Mouse (Mus musculus) lung, postnatal 0 days (tissue): ENCODE data around the gene Ngdn.

Experiments
- CTCF ChIP-seq: IDR thresholded peaks from 2 replicates; pipeline ENCODE4 v1.5.1; 2016; ENCODE audit warnings: antibody characterized with exemption, mild to moderate bottlenecking
- EP300 ChIP-seq: IDR thresholded peaks from 2 replicates; pipeline ENCODE4 v1.6.1; 2016; ENCODE audit warnings: antibody characterized with exemption, mild to moderate bottlenecking, control low read depth

DNA sequence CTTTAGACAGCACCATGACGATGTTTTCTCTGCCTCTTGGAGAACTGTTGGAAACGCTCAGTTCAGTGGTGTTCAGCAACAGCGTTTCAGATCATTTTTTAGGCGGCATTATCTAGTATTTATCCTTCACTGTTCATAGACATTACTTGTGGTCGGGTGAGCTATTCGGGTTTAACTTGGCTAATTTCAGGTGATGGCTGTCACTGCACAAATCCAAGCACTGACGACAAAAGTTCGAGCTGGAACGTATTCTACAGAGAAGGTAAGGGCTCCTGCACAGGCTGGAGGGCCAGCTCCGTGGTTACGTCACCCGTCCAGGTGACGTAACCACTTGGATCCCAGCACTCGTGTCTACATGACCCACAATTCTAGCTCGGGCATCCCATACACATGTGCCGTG lies 1.6 kb downstream of the Ngdn start:
- TF ChIP-seq CTCF (no peak), EP300 (no peak)
